Mouse (Mus musculus): ENCODE measurements around the gene Disc1.

Disc1 gene

GRCm38 (mm10) chr8:125292933-125293591 lies 239.1 kb downstream of the Disc1 start:
- DNase-seq (ENCODE audit: inconsistent age in 2 of 2, low spot score in 1 of 2), result peak; percentile 70 to 84

- DNase-seq (ENCODE audit: inconsistent age in 2 of 2, low spot score in 1 of 2), result no peak
Measured at GRCm38 (mm10) chr8:125299248-125299647, 245.3 kb downstream of the Disc1 start.

- DNase-seq (ENCODE audit: inconsistent age in 2 of 2, low spot score in 1 of 2), result no peak
Measured at GRCm38 (mm10) chr8:125301931-125302361, 248.0 kb downstream of the Disc1 start.

GRCm38 (mm10) chr8:125306665-125307064 lies 252.7 kb downstream of the Disc1 start:
- DNase-seq (ENCODE audit: inconsistent age in 2 of 2, low spot score in 1 of 2), result no peak

GRCm38 (mm10) chr8:125309985-125310384 lies 256.0 kb downstream of the Disc1 start:
- no peak for DNase-seq (ENCODE audit: inconsistent age in 2 of 2, low spot score in 1 of 2)
